Mouse (Mus musculus): ENCODE measurements around the gene 3100002H09Rik. TPM values are rescaled to one million over a fixed set of nuclear protein-coding genes. Genes with fewer than 3 reads are reported as not detected.
A peak's percentile ranks its signal among the peaks of the same experiment; 100 is the strongest.

Gene 3100002H09Rik
- polyA plus RNA-seq, 1 experiment: not detected

DNA sequence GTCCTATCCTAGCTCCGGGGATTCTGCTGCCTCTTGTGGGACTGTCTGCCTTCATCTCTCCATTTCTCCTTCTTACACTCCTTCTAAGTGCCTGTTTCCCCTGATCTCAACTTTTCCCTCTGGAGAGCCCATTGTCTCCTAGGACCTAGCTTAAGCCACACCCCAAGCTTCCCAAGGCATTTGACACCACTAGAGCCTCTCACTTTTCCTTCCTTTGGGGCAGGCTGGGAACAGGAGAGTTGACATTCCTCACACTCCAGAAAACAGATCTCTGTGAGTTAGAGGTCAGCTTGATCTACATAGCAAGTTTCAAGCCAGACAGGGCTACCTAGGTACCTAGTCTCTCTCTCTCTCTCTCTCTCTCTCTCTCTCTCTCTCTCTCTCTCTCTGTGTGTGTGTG, 3.6 kb upstream of the 3100002H09Rik start:
- Histone ChIP-seq H3K4me1 (ENCODE audit: control insufficient read depth, insufficient read depth, low read length) (peaks cover 9% of the 10 kb centered on the region), H3K9me3 (replicated peaks; ENCODE audit: control insufficient read depth, insufficient read depth, low read length, poor library complexity, severe bottlenecking) (no peaks in the 10 kb centered on the region), H3K9ac (ENCODE audit: low read depth, poor library complexity, severe bottlenecking) (no peak overlapping the region), H3K27me3 (ENCODE audit: control insufficient read depth, insufficient read depth, low read length, poor library complexity, severe bottlenecking) (no peaks in the 10 kb centered on the region), H3K4me3 (ENCODE audit: low read depth, low read length) (no peak overlapping the region), H3K27ac (ENCODE audit: insufficient read depth, low read length) (peak overlapping the region; percentile 70), H3K36me3 (ENCODE audit: control insufficient read depth, insufficient read depth, low read length, poor library complexity, severe bottlenecking) (no peaks in the 10 kb centered on the region)
- no peak for TF ChIP-seq POLR2A (IDR thresholded peaks at IDR 0.05; ENCODE audit: insufficient read depth, low read length)
- TF ChIP-seq CTCF (IDR thresholded peaks at IDR 0.05; ENCODE audit: low read depth, low read length): no peak
- TF ChIP-seq EP300 (IDR thresholded peaks at IDR 0.05; ENCODE audit: insufficient read depth, low read depth, low read length): no peak

DNA sequence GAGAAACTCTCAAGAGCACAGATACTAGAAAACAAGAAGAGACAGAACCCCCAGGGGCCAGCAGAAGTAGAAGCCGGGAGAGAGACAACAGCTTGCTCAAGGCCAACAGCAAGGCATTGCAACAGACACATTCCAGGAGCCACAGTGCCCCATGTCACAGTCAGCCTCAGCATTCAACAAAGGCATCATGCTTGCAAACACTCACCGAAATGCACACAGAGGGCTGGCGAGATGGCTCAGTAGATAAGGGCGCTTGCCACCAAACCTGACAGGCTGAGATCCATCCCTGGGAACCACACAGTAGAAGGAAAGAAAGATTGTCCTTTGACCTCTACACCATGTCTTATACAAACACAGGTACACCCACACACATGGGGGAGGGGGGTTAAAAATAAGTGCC, 1.2 kb upstream of the 3100002H09Rik start:
- no peak for TF ChIP-seq POLR2A (IDR thresholded peaks at IDR 0.05; ENCODE audit: insufficient read depth, low read length)
- TF ChIP-seq CTCF (IDR thresholded peaks at IDR 0.05; ENCODE audit: low read depth, low read length): no peak
- TF ChIP-seq EP300 (IDR thresholded peaks at IDR 0.05; ENCODE audit: insufficient read depth, low read depth, low read length): no peak
- H3K4me1 ChIP-seq (ENCODE audit: control insufficient read depth, insufficient read depth, low read length): peaks cover 9% of the 10 kb centered on the region
- H3K27ac ChIP-seq (ENCODE audit: insufficient read depth, low read length): no peak overlapping the region
- no peaks in the 10 kb centered on the region for H3K9me3 ChIP-seq (replicated peaks; ENCODE audit: control insufficient read depth, insufficient read depth, low read length, poor library complexity, severe bottlenecking)
- no peak overlapping the region for H3K9ac ChIP-seq (ENCODE audit: low read depth, poor library complexity, severe bottlenecking)
- H3K36me3 ChIP-seq (ENCODE audit: control insufficient read depth, insufficient read depth, low read length, poor library complexity, severe bottlenecking): no peaks in the 10 kb centered on the region
- H3K27me3 ChIP-seq (ENCODE audit: control insufficient read depth, insufficient read depth, low read length, poor library complexity, severe bottlenecking): no peaks in the 10 kb centered on the region
- H3K4me3 ChIP-seq (ENCODE audit: low read depth, low read length): no peak overlapping the region

DNA sequence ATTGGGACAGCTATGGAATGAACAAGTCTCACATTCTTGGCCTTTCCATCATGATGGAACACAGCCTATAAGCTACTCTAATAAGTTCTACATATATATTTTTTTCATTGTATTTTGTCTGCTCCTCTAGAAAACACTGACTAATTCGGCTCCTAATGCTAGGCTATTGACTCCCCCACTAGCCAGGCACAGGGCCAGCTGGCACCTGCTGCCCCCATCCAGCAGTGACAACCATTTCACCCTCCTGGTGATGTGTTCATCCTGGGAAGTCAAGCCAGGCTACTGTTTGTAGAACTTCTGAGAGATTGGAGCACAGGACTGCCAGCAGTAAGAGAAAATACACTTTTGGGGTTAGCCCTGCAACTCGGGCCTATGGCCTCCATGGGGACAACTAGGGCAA, 537 bp downstream of the 3100002H09Rik start:
- Histone ChIP-seq H3K27ac (ENCODE audit: insufficient read depth, low read length) (no peak overlapping the region), H3K9me3 (replicated peaks; ENCODE audit: control insufficient read depth, insufficient read depth, low read length, poor library complexity, severe bottlenecking) (no peaks in the 10 kb centered on the region), H3K9ac (ENCODE audit: low read depth, poor library complexity, severe bottlenecking) (no peak overlapping the region), H3K4me1 (ENCODE audit: control insufficient read depth, insufficient read depth, low read length) (peaks cover 12% of the 10 kb centered on the region), H3K27me3 (ENCODE audit: control insufficient read depth, insufficient read depth, low read length, poor library complexity, severe bottlenecking) (no peaks in the 10 kb centered on the region), H3K36me3 (ENCODE audit: control insufficient read depth, insufficient read depth, low read length, poor library complexity, severe bottlenecking) (no peaks in the 10 kb centered on the region), H3K4me3 (ENCODE audit: low read depth, low read length) (no peak overlapping the region)
- TF ChIP-seq POLR2A (IDR thresholded peaks at IDR 0.05; ENCODE audit: insufficient read depth, low read length) (no peak), CTCF (IDR thresholded peaks at IDR 0.05; ENCODE audit: low read depth, low read length) (no peak), EP300 (IDR thresholded peaks at IDR 0.05; ENCODE audit: insufficient read depth, low read depth, low read length) (no peak)

DNA sequence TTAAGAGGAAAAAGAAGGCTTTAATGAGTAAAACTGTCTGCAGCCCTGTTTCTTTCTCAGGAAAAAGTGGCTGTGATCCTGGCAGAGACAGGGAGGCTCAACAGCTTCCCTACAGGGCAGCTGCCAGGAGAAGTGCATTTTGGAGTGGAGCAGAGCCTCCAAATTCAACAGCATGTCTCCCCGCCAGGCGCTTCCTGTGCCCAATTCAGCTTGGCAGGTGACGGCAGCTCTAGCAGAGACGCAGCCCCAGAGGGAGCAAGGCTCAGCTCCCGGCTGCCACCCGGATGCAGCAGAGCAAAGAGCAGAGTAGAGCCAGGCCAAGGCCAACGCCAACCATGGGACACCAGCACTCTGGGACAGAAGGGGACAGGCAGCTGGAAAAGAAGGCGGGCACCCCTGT, 3.4 kb downstream of the 3100002H09Rik start:
- Histone ChIP-seq H3K9me3 (replicated peaks; ENCODE audit: control insufficient read depth, insufficient read depth, low read length, poor library complexity, severe bottlenecking) (no peaks in the 10 kb centered on the region), H3K9ac (ENCODE audit: low read depth, poor library complexity, severe bottlenecking) (no peak overlapping the region), H3K27ac (ENCODE audit: insufficient read depth, low read length) (no peak overlapping the region), H3K4me1 (ENCODE audit: control insufficient read depth, insufficient read depth, low read length) (peaks cover 8% of the 10 kb centered on the region), H3K36me3 (ENCODE audit: control insufficient read depth, insufficient read depth, low read length, poor library complexity, severe bottlenecking) (no peaks in the 10 kb centered on the region), H3K4me3 (ENCODE audit: low read depth, low read length) (no peak overlapping the region), H3K27me3 (ENCODE audit: control insufficient read depth, insufficient read depth, low read length, poor library complexity, severe bottlenecking) (no peaks in the 10 kb centered on the region)
- TF ChIP-seq POLR2A (IDR thresholded peaks at IDR 0.05; ENCODE audit: insufficient read depth, low read length) (no peak), CTCF (IDR thresholded peaks at IDR 0.05; ENCODE audit: low read depth, low read length) (no peak), EP300 (IDR thresholded peaks at IDR 0.05; ENCODE audit: insufficient read depth, low read depth, low read length) (no peak)

DNA sequence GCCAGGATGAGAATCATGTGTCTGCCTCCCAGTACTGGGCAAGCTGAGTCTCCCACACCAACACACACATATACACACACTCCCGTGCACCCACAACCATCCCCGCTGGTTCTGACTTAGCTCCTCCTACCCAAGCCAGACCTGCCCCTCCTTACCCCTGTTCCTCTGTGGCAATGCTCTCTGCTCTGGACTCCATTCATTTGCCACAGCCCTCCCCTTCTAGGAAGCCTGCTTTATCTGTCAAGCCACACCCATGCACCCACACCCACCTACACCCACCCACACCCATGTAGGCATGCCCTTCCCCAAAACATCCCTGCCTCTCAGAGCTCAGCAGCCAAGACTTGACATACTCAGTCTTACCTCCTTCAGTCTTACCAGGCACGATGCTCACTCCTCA, 4.4 kb downstream of the 3100002H09Rik start:
- Histone ChIP-seq H3K27me3 (ENCODE audit: control insufficient read depth, insufficient read depth, low read length, poor library complexity, severe bottlenecking) (no peaks in the 10 kb centered on the region), H3K27ac (ENCODE audit: insufficient read depth, low read length) (no peak overlapping the region), H3K4me1 (ENCODE audit: control insufficient read depth, insufficient read depth, low read length) (peaks cover 8% of the 10 kb centered on the region), H3K36me3 (ENCODE audit: control insufficient read depth, insufficient read depth, low read length, poor library complexity, severe bottlenecking) (no peaks in the 10 kb centered on the region), H3K9me3 (replicated peaks; ENCODE audit: control insufficient read depth, insufficient read depth, low read length, poor library complexity, severe bottlenecking) (no peaks in the 10 kb centered on the region), H3K9ac (ENCODE audit: low read depth, poor library complexity, severe bottlenecking) (no peak overlapping the region), H3K4me3 (ENCODE audit: low read depth, low read length) (no peak overlapping the region)
- no peak for TF ChIP-seq EP300 (IDR thresholded peaks at IDR 0.05; ENCODE audit: insufficient read depth, low read depth, low read length)
- no peak for TF ChIP-seq CTCF (IDR thresholded peaks at IDR 0.05; ENCODE audit: low read depth, low read length)
- no peak for TF ChIP-seq POLR2A (IDR thresholded peaks at IDR 0.05; ENCODE audit: insufficient read depth, low read length)

DNA sequence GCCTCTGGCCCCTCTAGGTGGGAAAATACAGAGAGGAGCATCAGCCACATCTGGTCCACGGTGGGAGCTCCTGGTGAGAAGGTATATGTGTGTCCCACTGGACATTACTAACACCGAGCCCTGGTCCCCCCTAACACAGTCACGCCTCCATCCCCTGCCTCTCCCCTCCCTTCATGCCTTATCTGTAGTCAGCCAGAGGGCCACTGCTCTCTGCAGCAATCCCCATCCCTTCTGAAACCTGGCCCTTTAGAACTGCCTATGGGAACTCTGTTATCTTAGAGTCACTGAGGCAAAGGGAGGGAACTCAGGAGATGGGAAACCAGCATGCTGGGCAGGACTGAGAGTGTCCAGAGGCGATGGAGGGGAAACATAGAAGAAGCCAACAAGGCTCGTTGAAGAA, 5.3 kb downstream of the 3100002H09Rik start:
- H3K4me1 ChIP-seq (ENCODE audit: control insufficient read depth, insufficient read depth, low read length): peaks cover 8% of the 10 kb centered on the region
- H3K9ac ChIP-seq (ENCODE audit: low read depth, poor library complexity, severe bottlenecking): no peak overlapping the region
- no peak overlapping the region for H3K4me3 ChIP-seq (ENCODE audit: low read depth, low read length)
- H3K27ac ChIP-seq (ENCODE audit: insufficient read depth, low read length): no peak overlapping the region
- H3K36me3 ChIP-seq (ENCODE audit: control insufficient read depth, insufficient read depth, low read length, poor library complexity, severe bottlenecking): no peaks in the 10 kb centered on the region
- H3K9me3 ChIP-seq (replicated peaks; ENCODE audit: control insufficient read depth, insufficient read depth, low read length, poor library complexity, severe bottlenecking): no peaks in the 10 kb centered on the region
- no peaks in the 10 kb centered on the region for H3K27me3 ChIP-seq (ENCODE audit: control insufficient read depth, insufficient read depth, low read length, poor library complexity, severe bottlenecking)
- no peak for TF ChIP-seq EP300 (IDR thresholded peaks at IDR 0.05; ENCODE audit: insufficient read depth, low read depth, low read length)
